Mouse (Mus musculus): ENCODE results near the gene Sptlc2.

DNA sequence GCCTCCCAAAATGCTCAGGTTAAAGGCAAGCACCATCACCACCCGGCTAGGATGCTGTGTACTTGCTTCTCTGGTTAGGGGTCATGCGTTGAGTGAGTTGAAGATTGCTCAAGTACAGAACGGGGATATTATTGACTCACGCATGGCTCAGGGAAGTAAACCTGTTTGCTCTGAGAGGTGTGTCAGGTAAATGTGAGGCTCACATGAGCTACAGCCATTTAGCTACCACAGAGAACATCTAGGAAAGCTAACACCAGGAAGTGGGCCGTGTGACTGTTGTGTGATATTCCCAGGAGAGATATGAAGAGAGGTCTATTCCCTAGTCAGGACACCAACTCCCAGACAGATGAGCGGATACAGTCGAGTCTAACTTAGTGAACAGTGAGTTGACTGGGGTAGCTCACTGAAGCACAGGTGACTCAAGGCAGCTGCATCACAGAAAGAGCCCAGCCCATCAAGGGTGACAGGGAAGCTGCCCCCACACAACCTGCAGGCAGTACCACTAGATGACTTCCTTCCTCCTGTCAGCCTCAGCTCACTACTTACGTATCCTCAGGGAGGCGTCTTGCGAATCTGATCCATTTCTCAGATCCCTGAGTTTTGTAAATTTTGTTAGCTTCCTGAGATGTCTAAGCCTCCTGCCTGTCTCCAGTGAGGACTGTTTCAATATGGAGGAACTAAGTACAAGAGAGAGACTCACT, 11.1 kb upstream of the Sptlc2 start:
- TF ChIP-seq CTCF (conservative IDR thresholded peaks at IDR 0.05; ENCODE audit: low read length) (no peak), NANOG (IDR thresholded peaks at IDR 0.05; ENCODE audit: borderline replicate concordance, low read length) (no peak), POU5F1 (IDR thresholded peaks at IDR 0.05; ENCODE audit: borderline replicate concordance, low read length) (no peak)

Data from E14TG2a.4 (cell line).